Mouse (Mus musculus): ENCODE results near the gene Igsf11. TPM values are rescaled to one million over a fixed set of nuclear protein-coding genes. Genes with fewer than 3 reads are reported as not detected.
A peak's percentile ranks its signal among the peaks of the same experiment; 100 is the strongest.

Igsf11 gene
- polyA plus RNA-seq (2014; fragmentation: Nextera tagmentation; extraction: Ambion mirVana) = 2.0 and 2.1 TPM in 2 replicates

DNA sequence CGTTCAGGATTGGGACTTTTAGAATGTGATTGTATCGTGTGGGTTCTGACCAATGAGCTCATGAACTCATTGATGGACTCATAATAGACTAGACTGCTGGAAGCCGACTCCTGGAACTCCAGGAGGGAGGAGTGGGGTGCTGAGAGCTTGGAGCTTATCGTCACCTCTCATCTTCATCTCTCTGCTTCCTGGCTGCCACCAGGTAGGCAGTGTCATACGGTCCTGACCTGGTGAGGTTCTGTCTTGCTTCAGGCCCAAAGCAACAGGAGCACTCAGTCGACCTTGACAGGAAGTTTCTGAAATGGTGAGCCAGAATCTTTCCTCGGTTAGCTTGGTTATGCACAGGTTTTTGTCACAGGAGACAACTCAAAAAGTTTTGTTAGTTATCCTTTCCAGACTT lies at the start of gene Igsf11:
Gene Igsf11 (plus strand): TSS at position 301 of the 400 bp plus-strand sequence.
- WGBS = 84% methylated on average over 7 of the region's 7 CpGs

DNA sequence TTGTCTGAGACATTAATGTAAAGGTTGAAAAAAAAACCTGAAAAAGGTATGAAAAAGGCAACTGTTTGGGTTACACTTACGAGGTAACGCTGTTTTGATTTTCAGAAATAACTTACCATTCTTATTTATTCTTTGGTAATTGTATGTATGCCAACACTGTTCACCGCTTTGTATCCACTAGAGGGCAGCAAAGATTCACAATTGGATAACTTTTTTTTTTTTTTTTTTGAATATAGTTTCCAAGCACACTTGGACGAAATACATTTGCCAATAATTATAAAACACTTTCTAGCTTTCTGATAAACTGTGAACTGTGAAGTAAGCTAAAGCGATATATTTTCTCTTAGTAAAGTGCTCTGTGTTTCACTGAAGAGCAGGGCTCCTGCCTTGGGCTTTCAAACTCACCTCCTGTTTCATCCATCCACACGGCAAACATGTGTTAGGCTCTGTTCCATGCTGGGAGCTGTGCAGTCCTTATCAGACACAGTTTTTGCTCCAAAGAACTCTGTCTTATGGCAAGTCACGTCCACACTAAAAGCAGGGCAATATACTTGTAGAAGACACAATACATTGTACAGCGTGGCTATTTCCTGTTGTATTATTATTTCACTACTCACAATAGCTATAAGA lies 34.2 kb upstream of the Igsf11 start:
- WGBS = 38% methylated on average over 8 of the region's 8 CpGs
- no peaks in the 10 kb centered on the region for H3K36me3 ChIP-seq (ENCODE audit: control insufficient read depth, insufficient read depth, low read length)
- no peak for ATAC-seq (ENCODE audit: low FRiP score)
- H3K9me3 ChIP-seq (ENCODE audit: control insufficient read depth, low read length) = no peaks in the 10 kb centered on the region
- no peaks in the 10 kb centered on the region for H3K27me3 ChIP-seq (ENCODE audit: control insufficient read depth, insufficient read depth, low read length)
- peak; percentile 86 for DNase-seq (ENCODE audit: low spot score, missing footprints)
- no peak overlapping the region for H3K9ac ChIP-seq (ENCODE audit: low read length)
- no peak overlapping the region for H3K4me2 ChIP-seq
- no peak overlapping the region for H3K4me3 ChIP-seq (ENCODE audit: low read depth, low read length)
- H3K27ac ChIP-seq (ENCODE audit: low read depth, low read length) = no peak overlapping the region
- no peaks in the 10 kb centered on the region for H3K4me1 ChIP-seq (ENCODE audit: control insufficient read depth, insufficient read depth, low read length)

More for the DNA sequence above, at the start of gene Igsf11:
- no peak for DNase-seq (ENCODE audit: low spot score, missing footprints)
- no peaks in the 10 kb centered on the region for H3K27me3 ChIP-seq (ENCODE audit: control insufficient read depth, insufficient read depth, low read length)
- no peak within 1 kb of the TSS for H3K4me2 ChIP-seq
- no peak for ATAC-seq (ENCODE audit: low FRiP score)
- no peaks in the 10 kb centered on the region for H3K36me3 ChIP-seq (ENCODE audit: control insufficient read depth, insufficient read depth, low read length)
- H3K4me1 ChIP-seq (ENCODE audit: control insufficient read depth, insufficient read depth, low read length) = no peaks in the 10 kb centered on the region
- no peak within 1 kb of the TSS for H3K9ac ChIP-seq (ENCODE audit: low read length)
- H3K4me3 ChIP-seq (ENCODE audit: low read depth, low read length) = no peak within 1 kb of the TSS
- no peak within 1 kb of the TSS for H3K27ac ChIP-seq (ENCODE audit: low read depth, low read length)
- no peaks in the 10 kb centered on the region for H3K9me3 ChIP-seq (ENCODE audit: control insufficient read depth, low read length)

DNA sequence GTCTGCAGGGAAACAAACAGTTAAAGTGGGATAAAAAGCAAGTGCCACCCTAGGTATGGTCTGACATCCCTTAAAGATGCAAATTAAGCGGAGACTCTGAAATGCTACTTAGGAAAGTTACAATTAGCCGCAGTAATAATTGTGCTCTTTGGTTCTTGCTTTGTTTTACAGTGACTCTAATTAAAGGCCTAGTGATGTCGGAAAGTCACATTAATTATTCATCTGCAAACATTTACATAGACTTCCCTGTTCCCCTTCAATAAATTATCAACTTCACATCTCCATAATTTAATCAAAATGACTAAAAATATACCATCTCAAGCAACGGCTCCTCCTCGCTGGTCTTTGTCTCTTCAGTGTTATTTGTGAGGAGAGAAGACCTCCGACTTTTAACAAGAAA lies 31.9 kb upstream of the Igsf11 start:
- H3K9me3 ChIP-seq (ENCODE audit: control insufficient read depth, low read length) = no peaks in the 10 kb centered on the region
- H3K36me3 ChIP-seq (ENCODE audit: control insufficient read depth, insufficient read depth, low read length) = no peaks in the 10 kb centered on the region
- H3K4me3 ChIP-seq (ENCODE audit: low read depth, low read length) = no peak overlapping the region
- whole genome bisulfite sequencing = 83% methylated on average over 6 of the region's 6 CpGs
- H3K9ac ChIP-seq (ENCODE audit: low read length) = no peak overlapping the region
- no peak overlapping the region for H3K27ac ChIP-seq (ENCODE audit: low read depth, low read length)
- H3K27me3 ChIP-seq (ENCODE audit: control insufficient read depth, insufficient read depth, low read length) = no peaks in the 10 kb centered on the region
- no peak overlapping the region for H3K4me2 ChIP-seq
- ATAC-seq (ENCODE audit: low FRiP score) (no peak), DNase-seq (ENCODE audit: low spot score, missing footprints) (no peak)
- no peaks in the 10 kb centered on the region for H3K4me1 ChIP-seq (ENCODE audit: control insufficient read depth, insufficient read depth, low read length)

DNA sequence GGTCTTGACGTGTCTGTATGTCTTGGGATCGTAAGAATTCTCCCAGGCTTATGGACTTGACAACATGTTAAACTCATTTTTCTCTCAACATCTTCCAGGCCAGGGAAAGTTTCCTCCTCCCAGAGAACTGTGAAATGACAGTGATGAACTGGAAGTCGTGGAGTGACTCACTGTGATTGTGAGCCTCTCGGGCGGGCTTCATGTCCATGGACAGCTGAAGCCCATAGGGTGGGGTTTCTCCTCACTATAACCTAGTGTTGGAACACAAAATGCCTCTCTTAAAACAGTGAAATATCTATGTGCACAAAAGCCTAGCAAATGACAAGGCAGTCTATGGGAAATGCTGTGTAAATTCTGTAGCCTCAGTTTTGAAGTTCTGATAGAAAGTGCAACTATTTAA lies 28.1 kb upstream of the Igsf11 start:
- Histone ChIP-seq H3K9me3 (ENCODE audit: control insufficient read depth, low read length) (no peaks in the 10 kb centered on the region), H3K9ac (ENCODE audit: low read length) (no peak overlapping the region), H3K4me2 (no peak overlapping the region), H3K36me3 (ENCODE audit: control insufficient read depth, insufficient read depth, low read length) (no peaks in the 10 kb centered on the region), H3K27ac (ENCODE audit: low read depth, low read length) (no peak overlapping the region), H3K4me3 (ENCODE audit: low read depth, low read length) (no peak overlapping the region), H3K27me3 (ENCODE audit: control insufficient read depth, insufficient read depth, low read length) (no peaks in the 10 kb centered on the region), H3K4me1 (ENCODE audit: control insufficient read depth, insufficient read depth, low read length) (no peaks in the 10 kb centered on the region)
- ATAC-seq (ENCODE audit: low FRiP score) (no peak), DNase-seq (ENCODE audit: low spot score, missing footprints) (no peak)
- 92% methylated on average over 5 of the region's 5 CpGs for WGBS

DNA sequence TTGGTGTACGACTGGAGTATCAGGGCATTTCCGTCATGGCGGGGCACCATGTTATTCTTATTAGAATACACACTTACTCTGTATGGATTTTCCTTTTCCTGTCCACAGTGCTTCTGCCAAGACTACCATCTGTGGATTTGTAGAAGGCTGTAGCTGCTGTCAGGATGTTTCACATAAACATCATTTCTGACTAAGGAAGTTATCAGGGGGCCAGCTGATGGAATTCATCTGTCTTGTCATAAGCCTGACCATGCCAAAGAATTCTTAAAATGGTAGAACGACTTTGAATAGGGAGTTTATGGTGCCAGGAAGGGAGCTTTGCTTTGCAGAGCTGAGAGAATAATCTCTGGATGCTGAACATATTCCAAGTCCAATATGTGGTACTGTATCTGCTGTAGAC lies 19.2 kb upstream of the Igsf11 start:
- Histone ChIP-seq H3K36me3 (ENCODE audit: control insufficient read depth, insufficient read depth, low read length) (no peaks in the 10 kb centered on the region), H3K27me3 (ENCODE audit: control insufficient read depth, insufficient read depth, low read length) (no peaks in the 10 kb centered on the region), H3K4me1 (ENCODE audit: control insufficient read depth, insufficient read depth, low read length) (no peaks in the 10 kb centered on the region), H3K4me2 (no peak overlapping the region), H3K9ac (ENCODE audit: low read length) (no peak overlapping the region), H3K9me3 (ENCODE audit: control insufficient read depth, low read length) (no peaks in the 10 kb centered on the region), H3K4me3 (ENCODE audit: low read depth, low read length) (no peak overlapping the region), H3K27ac (ENCODE audit: low read depth, low read length) (no peak overlapping the region)
- WGBS = 89% methylated on average over 4 of the region's 4 CpGs
- no peak for DNase-seq (ENCODE audit: low spot score, missing footprints)
- no peak for ATAC-seq (ENCODE audit: low FRiP score)

DNA sequence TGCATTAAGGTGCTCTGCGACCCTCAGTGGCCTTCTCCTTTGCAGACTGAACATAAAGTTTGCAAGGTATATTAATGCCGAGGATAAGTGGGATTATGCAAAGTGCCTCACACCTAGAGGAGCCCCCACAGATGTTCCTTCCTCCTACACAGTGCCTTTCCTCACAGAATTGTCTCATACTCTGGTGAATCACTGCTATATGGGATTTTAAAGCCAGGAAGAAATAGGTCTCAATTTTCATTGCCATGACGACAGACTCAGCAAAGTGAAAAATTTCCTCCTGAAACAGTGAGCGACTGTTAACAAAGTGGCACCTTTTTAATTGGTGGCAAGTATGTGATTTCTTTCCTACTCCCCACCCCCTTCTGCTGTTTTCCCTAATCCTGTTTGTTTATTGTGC lies 18.0 kb upstream of the Igsf11 start:
- no peak overlapping the region for H3K4me2 ChIP-seq
- H3K36me3 ChIP-seq (ENCODE audit: control insufficient read depth, insufficient read depth, low read length) = no peaks in the 10 kb centered on the region
- H3K4me3 ChIP-seq (ENCODE audit: low read depth, low read length) = no peak overlapping the region
- H3K9ac ChIP-seq (ENCODE audit: low read length) = no peak overlapping the region
- H3K27ac ChIP-seq (ENCODE audit: low read depth, low read length) = no peak overlapping the region
- no peaks in the 10 kb centered on the region for H3K4me1 ChIP-seq (ENCODE audit: control insufficient read depth, insufficient read depth, low read length)
- ATAC-seq (ENCODE audit: low FRiP score) (no peak), DNase-seq (ENCODE audit: low spot score, missing footprints) (no peak)
- no peaks in the 10 kb centered on the region for H3K27me3 ChIP-seq (ENCODE audit: control insufficient read depth, insufficient read depth, low read length)
- 35% methylated on average over 4 of the region's 4 CpGs for WGBS
- H3K9me3 ChIP-seq (ENCODE audit: control insufficient read depth, low read length) = no peaks in the 10 kb centered on the region

DNA sequence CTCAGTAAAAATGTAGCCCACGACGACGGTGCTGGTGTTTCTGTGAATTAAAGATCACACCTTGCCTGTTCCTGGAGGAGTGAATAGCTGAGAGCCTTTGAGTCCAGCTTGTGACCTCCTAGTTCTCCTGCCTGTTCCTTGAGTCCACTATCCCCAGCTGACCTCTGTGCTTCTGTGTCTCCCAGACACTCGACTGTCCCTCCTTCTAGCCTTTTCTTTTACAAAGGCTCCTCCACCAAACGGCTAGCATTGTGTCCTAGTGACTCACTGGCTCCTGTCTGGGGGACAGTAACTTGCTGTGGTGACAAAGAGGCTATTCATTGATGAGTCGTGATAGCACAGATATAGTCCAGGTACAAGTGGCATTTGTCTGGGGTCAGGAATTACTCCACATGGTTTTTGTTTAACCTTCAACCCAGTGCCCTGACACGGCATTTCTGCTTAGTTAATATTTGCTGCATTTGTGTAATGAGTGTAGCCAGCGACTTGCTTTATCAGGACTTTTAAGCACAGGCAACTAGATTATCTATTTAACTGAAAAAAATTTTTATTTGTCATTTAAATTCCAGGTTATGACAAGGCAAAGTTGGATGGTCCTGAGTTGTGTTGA lies 6.5 kb downstream of the Igsf11 start:
- DNase-seq (ENCODE audit: low spot score, missing footprints) (no peak), ATAC-seq (ENCODE audit: low FRiP score) (no peak)
- H3K27me3 ChIP-seq (ENCODE audit: control insufficient read depth, insufficient read depth, low read length) = peaks cover 3% of the 10 kb centered on the region; the same call in 1 of the 2 replicates
- no peak overlapping the region for H3K4me2 ChIP-seq
- H3K4me3 ChIP-seq (ENCODE audit: low read depth, low read length) = no peak overlapping the region
- no peaks in the 10 kb centered on the region for H3K36me3 ChIP-seq (ENCODE audit: control insufficient read depth, insufficient read depth, low read length)
- no peak overlapping the region for H3K9ac ChIP-seq (ENCODE audit: low read length)
- H3K27ac ChIP-seq (ENCODE audit: low read depth, low read length) = no peak overlapping the region
- no peaks in the 10 kb centered on the region for H3K9me3 ChIP-seq (ENCODE audit: control insufficient read depth, low read length)
- WGBS = 51% methylated on average over 8 of the region's 8 CpGs
- peaks cover 3% of the 10 kb centered on the region; the same call in 1 of the 2 replicates for H3K4me1 ChIP-seq (ENCODE audit: control insufficient read depth, insufficient read depth, low read length)

DNA sequence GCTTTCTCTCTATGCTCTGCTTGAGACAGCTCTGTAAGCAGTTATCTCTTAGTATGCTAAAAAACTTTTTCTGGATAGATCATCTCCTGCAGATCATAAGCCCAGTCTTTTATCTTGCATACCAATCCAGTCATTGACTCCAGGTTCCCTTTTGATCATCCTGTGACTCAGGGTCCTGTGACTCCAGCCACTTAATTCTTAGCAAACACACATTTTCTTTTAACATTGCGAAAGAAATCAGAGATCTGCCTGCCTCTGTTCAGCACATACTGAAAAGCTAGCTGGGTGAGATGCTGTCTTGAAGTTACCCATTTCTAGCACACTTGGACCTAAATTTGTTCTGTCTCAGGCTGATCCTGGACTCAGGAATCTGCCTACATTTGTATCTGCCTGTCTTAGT lies 7.6 kb downstream of the Igsf11 start:
- DNase-seq (ENCODE audit: low spot score, missing footprints) (no peak), ATAC-seq (ENCODE audit: low FRiP score) (no peak)
- Histone ChIP-seq H3K4me3 (ENCODE audit: low read depth, low read length) (no peak overlapping the region), H3K4me2 (no peak overlapping the region), H3K27me3 (ENCODE audit: control insufficient read depth, insufficient read depth, low read length) (peaks cover 3% of the 10 kb centered on the region; the same call in 1 of the 2 replicates), H3K9ac (ENCODE audit: low read length) (no peak overlapping the region), H3K9me3 (ENCODE audit: control insufficient read depth, low read length) (no peaks in the 10 kb centered on the region), H3K27ac (ENCODE audit: low read depth, low read length) (no peak overlapping the region), H3K4me1 (ENCODE audit: control insufficient read depth, insufficient read depth, low read length) (peaks cover 3% of the 10 kb centered on the region; the same call in 1 of the 2 replicates), H3K36me3 (ENCODE audit: control insufficient read depth, insufficient read depth, low read length) (no peaks in the 10 kb centered on the region)
- 69% methylated on average over 1 of the region's 1 CpGs for WGBS

DNA sequence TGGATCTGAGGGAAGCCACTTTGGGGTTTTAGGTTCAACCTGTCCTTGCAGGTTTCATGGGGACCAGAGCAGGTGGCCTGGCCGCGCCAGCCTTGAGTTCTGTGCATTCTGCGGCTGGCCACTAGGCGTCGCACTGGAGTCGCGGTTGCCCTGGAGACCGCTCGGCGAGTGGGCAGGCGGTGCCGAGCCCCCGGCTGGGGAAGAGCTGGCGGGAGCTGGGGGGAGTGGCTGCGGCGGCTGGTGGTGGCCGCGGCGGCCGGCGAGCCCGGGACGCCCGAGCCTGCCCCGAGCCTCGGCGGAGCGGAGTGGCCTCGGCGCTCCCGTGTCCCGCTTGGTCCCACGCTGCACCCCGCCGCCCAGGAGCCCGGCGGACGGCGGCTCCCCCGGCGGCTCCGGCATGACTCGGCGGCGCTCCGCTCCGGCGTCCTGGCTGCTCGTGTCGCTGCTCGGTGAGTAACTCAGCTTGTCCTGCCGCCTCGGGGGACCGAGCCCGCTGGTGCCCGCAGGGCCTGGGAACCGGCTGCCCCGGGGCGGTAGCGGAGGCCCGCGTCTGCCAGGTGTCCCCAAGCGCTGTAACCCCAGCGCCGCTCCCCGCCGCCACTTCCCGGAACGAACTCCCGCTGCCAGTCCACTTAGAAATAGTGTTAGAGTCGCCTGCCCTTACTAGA lies 9.8 kb downstream of the Igsf11 start:
- Histone ChIP-seq H3K36me3 (ENCODE audit: control insufficient read depth, insufficient read depth, low read length) (no peaks in the 10 kb centered on the region), H3K4me1 (ENCODE audit: control insufficient read depth, insufficient read depth, low read length) (peaks cover 3% of the 10 kb centered on the region; the same call in 1 of the 2 replicates), H3K9ac (ENCODE audit: low read length) (peak overlapping the region; percentile 77), H3K4me2 (peak overlapping the region; percentile 82), H3K27me3 (ENCODE audit: control insufficient read depth, insufficient read depth, low read length) (peaks cover 3% of the 10 kb centered on the region; the same call in 1 of the 2 replicates), H3K9me3 (ENCODE audit: control insufficient read depth, low read length) (no peaks in the 10 kb centered on the region), H3K4me3 (ENCODE audit: low read depth, low read length) (peak overlapping the region; percentile 62), H3K27ac (ENCODE audit: low read depth, low read length) (peak overlapping the region; percentile 25; the same call in 1 of the 2 replicates)
- DNase-seq (ENCODE audit: low spot score, missing footprints) (peak; percentile 100), ATAC-seq (ENCODE audit: low FRiP score) (peak; percentile 99)
- WGBS = under 1% methylated on average over 54 of the region's 71 CpGs

Data from midbrain, embryonic 11.5 days (tissue).